Mouse (Mus musculus) mouse trophoblast stem cell (cell line): ENCODE measurements at regions not wholly inside any gene's neighbourhood (a gene's known extent, or its start where the extent isn't known, plus 50 kb on each side); places are given as distances from the start of the nearest gene placed in this dataset.

Source experiments
- in situ Hi-C, 2 experiments: fragments of 300-500 bp; cut with MseI, MboI; formaldehyde crosslinking; loops; 2 replicates in 1 of 2; 3 replicates in 1 of 2; pipeline ENCODE4 v1.15.1; 2025

DNA sequence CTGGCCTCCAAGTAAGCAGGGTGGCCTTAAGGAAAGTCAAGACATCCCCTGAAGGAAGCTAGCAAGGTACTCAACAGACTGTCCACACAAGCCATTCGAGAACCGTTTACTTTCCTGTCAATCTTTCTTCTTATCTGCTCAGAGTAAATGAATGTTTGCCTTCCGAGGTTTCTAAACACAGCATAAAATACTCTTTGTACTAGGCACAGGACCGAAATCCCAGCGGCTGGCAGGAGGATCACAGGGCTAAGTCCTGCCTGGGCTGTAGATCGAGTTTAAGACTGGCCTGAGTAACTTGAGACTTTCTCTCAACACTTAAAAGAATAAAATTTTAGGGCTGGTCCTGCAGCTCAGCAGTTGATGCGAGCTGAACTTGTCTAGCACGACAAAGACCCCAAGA lies 175.9 kb downstream of the Bcl2l11 start:
- in situ Hi-C loops, result no loop called here

DNA sequence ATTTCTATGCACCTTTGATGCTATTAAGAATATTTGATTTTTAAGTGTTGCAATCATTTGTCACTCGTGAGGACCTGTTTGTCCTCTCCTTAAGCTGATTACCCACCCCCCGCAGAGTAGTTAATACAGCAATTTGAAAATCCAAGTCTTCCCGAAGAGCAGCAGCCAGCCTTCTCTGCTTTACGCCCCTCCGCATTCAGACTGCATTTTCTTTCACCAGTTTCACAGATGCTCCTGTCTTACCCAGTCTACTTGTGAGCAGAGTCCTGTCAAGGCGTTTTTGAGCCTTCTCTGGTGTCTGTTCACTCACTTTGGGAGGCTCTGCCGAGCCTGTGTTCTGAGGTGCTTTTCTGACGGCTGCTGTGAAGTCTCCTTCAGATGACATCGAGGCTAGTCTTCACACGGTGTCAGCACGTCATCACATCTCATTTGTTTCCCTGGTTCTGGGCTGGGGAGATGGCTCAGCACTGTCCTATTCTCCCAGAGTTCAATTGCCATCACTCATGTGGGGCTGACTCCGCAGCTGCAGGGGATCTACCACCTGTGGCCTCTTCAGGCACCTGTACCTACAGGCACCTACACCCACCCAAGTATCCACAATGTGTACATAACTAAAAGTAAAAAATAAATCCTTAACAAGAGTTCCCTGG lies 178.3 kb downstream of the Bcl2l11 start:
- in situ Hi-C loops, result no loop called here

DNA sequence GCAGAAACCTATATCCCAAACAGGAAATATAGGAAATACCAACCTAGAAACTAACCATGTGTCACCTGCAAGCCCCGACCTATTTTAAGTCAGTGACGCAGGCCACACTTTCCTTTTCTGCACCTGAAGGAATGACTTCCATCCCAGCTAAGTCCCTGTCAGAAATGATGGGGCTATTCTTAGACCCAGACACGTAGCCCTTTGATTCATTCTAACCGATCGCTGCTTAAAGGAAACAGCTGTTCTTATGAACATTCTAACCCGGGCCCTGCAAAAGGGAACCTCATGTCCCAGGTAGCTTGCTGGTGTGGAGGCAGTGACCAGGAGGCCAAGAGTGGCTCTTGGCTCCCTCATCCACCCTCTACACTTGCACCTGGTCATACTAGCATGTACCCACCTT lies 180.9 kb downstream of the Bcl2l11 start:
- in situ Hi-C loops, result no loop called here

DNA sequence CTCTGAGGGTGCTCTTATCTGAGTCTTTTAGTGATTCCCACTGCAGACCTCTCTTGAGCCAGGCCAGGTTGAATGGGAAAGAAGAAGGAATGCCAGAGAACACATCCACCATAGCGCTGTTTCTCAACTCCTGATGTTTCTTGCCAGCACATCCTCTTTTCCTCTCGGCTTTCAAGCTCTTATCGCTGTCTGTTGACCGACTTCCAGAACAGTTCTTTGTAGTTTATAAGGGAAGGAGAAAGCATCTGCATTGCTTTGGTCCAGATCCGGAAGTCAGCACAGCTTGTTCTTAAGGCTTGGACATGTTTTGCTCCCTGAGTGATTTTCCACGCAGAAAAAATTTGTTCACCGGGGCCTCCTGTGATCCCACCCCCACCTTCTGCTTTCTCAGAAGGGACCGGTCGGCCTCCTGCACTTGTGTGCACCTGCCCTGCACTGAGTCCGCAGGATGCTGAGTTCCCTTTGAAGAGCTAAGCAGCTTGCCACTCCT lies 183.7 kb downstream of the Bcl2l11 start:
- in situ Hi-C loops, result no loop called here

DNA sequence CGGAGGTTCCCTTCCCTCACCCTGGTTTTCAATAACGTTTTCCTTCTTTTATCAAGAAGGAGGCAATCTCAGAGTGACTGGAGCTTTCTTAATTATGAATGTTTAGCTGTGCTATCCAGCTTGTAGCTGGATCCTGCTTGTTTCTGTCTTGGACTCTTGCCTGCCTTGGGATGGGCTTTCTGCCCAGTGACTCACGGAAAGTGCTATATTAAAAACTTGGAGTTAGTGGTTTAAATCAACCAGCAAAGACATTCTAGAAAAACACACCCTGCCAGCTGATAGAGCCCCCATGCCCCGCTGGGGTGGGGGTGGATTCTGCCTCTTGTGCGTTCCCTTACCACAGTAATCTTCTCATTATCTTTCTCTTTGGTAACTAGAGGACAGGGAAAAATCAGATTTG lies 184.2 kb downstream of the Bcl2l11 start:
- in situ Hi-C loops, result no loop called here

DNA sequence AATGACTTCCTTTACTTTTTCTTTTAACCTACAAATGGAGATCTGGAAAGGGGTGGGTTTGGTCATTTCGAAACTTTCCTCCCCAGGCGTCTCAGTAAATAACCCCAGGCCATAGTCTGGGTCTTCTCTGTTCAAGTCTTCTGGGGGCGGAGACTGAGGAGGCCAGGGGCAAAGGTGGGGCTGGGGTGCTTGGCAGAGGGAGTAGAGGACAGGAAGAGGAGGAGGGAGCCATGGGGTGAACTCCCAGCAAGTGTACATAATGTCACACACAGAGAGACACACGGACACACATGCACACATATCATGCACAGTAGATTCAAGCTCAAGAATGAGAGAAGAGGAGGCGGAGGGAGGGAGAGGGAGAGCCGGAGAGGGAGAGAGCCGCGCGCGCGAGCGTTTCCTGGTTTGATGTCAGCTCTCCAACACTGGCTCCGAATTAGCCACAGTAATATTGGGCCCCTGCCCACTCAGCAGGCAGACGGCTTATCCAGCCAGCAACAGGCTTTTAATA lies 186.3 kb downstream of the Bcl2l11 start:
- in situ Hi-C loops, result no loop called here

DNA sequence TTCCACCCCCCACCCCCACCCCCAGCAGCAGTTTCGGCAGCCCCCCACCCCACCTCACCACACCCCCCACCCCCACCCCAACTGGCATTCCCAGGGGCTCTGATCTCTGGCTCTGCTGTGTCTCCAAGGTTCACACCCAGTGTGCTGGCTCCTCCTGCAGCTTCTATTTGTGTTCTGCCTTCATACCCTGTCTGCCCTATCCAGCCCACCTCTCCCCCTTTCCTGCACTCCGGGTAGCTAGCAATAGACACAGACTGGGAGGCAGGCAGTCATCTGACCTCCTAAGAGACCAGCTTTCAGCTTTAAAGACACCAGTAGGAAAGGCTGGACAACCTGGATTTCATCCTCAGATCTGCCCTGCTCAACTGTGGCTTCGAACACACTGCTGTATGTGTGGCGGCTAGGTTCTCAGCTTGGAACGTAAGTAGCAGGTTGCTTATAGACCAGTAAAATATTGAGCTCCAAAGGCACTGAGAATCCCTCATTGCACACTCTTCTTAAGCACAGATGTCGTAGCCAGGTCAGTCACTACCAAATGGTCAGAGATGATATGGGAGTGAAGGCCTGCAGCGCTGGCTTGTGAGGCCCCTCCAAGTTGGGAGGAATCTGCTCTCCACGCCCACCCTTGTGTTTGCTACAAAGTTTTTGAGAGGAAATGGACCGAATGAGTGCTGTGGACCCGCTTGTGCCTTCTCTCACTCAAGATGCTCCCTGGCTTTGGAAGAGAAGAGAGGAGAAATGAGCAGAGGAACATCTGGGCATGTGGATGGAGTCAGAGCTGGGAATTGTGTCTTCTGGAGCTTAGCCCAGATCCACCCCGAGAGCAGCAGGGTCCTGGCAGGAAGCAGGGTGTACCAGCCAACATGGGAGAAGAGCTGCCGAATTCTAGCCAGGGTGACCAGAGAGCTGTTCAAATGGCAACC lies 187.1 kb downstream of the Bcl2l11 start:
- in situ Hi-C loops, result no loop called here

DNA sequence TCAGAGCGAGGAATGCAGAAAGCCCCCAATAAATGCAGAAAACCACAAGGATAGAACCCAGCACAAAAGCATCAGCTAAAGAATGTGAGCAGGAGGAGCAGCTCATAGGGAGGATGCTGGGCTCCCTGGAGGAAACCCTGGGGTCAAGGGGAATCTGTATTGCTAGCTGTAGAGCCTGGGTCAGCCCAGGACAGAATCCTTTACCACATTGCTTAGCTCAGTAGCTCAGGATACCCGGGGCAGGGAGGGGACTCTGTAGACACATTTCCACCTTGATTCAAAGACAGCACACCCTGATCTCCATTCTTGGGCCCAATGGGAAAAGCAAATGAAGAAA lies 187.7 kb downstream of the Bcl2l11 start:
- in situ Hi-C loops, result no loop called here

DNA sequence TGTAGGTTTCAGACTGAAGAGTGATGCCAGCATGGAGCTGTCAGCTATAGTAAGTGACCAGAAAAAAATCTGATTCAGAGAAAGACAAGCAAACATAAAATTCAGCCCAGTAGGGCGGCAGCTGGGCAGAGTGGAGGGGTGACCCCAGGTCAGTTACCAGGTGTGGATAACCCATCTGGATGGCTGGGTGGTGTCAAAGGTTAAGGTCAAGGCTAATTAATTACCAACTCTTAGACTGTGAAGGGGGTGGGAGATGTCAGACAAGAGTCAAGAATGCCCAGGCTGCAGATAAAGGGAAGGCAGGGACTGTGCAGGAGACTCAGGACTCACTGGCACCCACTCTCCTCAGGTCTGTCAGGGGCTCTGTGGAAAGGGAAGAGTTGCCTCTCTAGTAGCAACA lies 188.1 kb downstream of the Bcl2l11 start:
- in situ Hi-C loops, result no loop called here

DNA sequence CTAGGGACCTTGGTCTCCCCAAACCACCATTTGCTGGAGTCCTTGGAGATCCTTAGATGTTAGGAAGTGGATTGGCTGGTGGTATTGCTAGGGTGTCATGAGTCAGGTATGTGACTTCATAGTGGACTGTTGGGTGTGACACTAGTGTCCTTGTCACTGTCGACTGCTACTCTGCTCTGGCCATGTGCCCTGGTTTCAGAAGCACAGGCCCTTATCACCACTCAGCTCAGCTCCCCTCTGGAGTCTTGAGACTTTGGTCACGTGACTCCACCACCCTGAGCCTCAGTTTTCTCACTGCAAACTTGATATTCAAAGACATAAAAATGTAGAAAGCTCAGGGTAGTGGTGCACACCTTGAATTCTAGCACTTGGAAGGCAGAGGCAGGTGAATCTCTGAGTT lies 190.7 kb downstream of the Bcl2l11 start:
- in situ Hi-C loops, result no loop called here

DNA sequence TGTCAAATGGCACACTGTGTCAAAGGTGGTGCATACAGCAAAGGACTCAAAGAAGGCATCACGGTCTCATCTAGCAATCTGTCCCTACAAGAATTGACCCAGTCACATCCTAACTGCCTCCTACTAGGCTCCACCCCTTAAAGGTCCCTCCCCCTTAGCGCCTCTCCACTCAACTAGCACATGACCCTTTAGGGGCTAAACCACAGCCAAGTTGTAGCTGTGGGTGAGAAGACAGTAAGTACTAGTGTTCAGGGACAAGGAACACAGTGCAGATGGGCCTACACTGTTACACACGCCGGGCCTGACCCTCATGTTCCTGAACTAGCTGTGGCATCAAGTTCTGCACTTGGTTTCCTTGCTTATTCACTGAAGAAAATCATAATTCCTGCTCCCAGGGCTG lies 192.4 kb downstream of the Bcl2l11 start:
- in situ Hi-C loops, result no loop called here

DNA sequence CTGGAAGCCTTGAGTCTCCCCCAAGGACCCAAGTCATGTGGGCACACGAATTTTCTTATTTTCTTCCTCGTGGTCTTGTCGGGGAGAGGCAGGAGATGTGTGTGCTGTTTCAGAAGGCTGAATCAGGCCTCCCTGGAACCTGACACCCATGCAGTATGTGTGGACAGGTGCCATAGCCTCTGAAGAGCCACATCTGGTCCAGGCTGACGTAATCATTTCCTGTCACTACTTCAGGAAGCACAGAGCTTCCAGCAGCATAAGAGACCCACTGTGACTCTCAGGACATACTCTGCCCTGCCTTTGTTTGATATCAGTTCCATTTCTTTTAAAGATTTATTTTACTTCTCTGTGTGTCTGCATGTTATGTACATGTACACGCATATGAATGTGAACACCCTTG lies 193.1 kb downstream of the Bcl2l11 start:
- in situ Hi-C loops, result no loop called here

DNA sequence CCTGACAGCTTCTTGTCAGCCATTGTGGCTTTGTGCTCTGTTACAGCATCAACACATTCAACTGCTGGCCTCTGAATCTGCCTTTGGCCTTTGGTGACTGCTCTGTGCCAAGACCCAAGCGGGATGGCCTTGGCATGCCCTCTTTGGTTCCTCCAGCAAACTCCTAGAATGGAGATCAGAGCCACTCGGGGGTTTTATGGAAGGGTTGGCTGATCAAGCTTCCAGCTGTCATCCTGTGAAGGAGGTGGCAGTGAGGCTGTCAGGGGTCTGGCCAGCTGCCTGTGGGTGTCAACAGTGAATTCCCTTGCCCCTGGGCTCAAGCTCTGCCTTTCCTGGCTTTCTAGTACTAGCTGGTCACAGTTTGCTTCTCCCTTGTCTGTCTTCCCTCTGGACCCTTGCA lies 195.6 kb downstream of the Bcl2l11 start:
- in situ Hi-C loops, result no loop called here

DNA sequence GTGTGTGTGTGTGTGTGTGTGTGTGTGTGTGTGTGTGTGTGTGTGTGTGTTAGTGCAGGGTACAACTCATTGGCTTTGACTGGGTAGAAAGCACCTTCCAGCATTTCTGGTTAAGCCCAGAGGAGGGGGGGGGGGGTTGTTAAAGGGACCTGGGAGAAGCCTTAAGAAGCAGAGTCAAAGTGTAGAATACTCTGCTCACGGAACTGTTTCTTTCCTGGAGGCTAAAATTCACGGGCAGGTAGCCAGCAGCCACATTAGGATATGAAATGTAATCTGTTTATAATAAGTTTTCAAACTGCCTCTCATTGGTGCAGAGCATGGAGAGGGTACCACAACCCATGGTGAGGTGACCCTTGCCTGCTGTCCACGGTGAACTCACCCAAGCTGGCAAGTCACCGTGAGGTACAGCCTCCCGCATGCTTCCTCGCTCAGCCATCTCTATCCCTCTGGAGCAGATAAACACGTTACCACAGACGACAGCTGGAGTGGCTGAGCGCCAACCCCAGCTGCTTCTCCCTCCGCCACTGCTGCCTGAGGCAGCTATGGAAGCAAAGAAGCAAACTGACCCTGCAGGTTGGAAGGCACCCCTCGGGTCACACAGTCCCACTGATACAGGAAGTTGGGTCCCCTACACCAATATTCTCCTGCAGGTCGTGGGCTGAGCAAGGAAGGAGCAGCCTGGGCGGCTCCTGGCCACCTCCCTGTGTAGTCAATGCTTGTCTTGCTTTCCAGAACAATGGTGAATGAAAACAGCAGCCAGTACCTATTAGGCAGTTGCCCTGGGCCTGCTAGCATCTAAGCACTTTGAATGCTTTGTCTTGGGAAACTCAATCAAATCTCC lies 198.6 kb downstream of the Bcl2l11 start:
- in situ Hi-C loops, result no loop called here

DNA sequence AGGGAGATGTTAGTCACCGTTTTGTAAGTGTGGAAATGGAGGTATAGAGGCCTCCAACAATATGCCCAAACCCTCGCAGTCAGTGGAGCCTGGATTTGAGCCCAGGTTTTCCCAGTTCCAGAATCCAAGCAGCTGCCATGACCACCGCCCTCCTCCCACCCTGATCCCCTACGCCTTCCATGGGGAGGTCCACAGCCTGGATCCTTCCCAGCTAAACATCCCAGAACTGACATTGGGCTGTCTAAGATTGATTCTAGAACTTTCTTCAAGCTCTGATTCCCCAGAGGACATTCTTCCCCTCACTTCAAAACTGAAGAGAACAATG lies 199.2 kb downstream of the Bcl2l11 start:
- in situ Hi-C loops, result no loop called here

DNA sequence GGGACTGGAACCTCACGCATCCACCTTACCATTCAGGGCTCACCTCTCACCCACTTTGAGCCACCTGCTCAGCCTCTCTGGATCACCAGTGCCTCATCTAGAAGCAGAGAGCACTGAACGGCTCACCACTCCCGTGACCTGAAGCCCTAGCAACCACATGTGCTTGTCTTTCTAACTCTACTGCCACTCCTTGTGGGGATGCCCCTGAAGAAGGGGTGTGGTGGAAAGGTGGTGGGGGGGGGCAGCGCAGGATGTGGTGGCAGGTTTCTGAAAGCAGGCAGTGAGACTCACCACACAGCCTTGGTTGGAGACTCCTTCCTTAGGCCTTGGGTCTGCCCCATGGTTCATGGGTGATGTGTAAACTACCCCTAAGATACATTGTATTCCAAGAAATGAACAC lies 199.6 kb downstream of the Bcl2l11 start:
- in situ Hi-C loops, result no loop called here

DNA sequence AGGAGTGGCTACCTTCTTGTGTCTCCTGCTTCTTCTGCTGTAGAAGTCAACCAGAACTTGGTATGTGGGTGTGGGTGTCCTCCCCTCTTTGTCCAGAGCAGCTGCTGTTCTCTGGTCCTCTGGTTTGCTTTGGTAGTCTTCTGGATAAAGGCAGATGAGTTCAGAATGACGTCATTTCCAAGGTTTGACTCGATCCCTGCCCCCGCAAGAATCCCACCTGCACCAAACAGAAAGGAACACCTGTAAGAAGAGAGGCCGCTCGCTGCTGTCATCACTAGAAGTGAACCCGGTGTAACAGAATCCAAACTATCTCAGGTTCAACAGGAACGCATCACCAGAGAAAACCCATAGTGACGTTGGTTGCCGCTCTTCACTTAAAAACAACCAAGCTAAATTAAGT lies 205.0 kb downstream of the Bcl2l11 start:
- in situ Hi-C loops, result no loop called here

DNA sequence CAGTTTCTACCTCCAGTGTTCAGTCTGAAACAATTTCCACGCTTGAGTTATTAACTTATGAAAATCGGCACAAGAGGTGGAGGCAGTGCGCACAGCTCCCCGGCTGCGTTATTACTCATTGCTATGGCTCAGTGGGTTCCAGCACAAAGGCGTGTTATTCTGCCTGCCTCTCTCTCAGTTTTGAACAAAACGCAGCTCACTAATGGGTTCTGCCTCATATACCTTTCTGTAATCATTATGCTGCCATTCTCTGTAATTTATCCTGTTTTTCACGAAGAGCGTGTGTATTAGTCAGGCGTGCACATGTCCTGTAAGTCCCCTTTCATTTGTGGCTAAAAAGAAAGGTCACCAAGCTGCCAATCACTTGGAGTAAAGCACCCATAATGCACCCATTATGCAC lies 205.4 kb downstream of the Bcl2l11 start:
- in situ Hi-C loops, result no loop called here

DNA sequence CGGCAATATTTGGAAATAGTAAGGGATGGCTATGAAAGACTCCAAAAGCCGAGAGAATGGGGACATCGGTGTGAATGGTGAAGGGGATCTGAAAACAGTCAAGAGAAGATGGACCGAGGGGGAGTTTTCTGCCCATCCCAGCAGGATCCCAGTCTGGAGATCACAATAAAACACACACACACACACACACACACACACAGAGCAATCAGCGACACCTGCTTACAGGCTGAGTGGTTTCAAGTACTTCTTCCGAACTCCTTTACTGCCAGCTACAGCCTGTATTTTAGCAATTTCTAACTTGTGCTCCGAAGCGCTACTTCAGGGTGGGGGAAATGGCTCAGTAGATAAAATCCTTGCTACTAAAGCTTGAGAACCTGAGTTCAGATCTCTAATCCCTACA lies 205.8 kb downstream of the Bcl2l11 start:
- in situ Hi-C loops, result no loop called here

DNA sequence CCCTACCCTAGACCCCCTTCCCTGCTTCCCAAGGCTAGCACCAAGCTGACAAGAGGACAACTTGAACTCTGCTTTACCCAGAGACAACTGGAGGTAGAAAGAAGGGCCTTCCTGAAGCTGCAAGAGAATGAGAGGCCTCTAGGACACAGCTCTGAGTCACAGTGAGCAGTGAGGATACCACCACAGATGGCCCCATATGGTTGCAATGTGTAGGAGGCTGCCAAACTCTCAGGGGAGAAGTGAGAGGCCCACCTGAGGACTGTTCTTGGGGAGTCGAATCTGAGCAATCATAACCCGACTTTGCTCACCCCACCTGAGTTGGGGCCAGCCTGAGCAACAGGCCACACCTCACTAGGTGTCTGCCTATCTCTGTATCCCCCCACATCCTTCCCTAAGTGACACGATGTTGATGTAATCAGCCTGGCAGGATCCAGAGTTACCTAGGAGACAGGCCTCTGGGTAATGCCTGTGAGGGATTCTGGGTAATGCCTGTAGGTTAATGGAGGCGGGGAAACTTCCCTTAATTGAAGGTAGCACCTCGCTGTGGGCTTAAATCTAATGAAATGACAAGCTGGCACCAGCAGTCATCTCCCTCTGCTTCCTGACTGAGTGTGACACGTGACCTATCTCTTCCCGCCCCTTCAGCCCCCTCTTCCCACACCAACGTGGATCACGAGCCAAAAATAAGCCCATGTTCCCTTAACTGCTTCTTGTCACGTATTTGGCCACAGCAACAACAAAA lies 207.7 kb downstream of the Bcl2l11 start:
- in situ Hi-C loops, result no loop called here

DNA sequence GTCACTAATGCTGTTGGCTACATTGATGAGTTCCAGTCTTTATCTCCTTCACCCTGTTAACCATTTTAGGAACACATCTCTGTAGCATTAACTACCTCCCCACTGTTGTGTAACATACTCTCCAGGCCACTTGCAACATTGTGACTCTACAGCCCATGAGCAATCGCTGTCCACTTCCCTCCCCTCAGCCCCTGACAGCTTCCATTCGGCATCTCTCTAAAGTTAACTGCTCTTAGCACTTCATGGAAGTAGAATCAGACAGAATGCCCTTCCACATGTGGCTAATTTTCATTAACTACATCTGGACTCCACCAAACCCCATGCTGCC lies 208.3 kb downstream of the Bcl2l11 start:
- in situ Hi-C loops, result no loop called here
